Mouse (Mus musculus) cortical plate, adult 2 months (tissue): ENCODE measurements around the gene Npc2.

Source experiments
- CTCF ChIP-seq: fragments of 200-500 bp; IDR thresholded peaks from 2 replicates; pipeline ENCODE4 v1.5.1; 2011; ENCODE audit warnings: mild to moderate bottlenecking, control low read depth, low read length; ENCODE audit not compliant: insufficient read depth; ENCODE audit errors: extremely low read depth
- POLR2A ChIP-seq: fragments of 200-500 bp; IDR thresholded peaks from 2 replicates; pipeline ENCODE4 v1.6.1; 2011; ENCODE audit warnings: mild to moderate bottlenecking, low read length, control low read depth; ENCODE audit not compliant: insufficient read depth; ENCODE audit errors: extremely low read depth

DNA sequence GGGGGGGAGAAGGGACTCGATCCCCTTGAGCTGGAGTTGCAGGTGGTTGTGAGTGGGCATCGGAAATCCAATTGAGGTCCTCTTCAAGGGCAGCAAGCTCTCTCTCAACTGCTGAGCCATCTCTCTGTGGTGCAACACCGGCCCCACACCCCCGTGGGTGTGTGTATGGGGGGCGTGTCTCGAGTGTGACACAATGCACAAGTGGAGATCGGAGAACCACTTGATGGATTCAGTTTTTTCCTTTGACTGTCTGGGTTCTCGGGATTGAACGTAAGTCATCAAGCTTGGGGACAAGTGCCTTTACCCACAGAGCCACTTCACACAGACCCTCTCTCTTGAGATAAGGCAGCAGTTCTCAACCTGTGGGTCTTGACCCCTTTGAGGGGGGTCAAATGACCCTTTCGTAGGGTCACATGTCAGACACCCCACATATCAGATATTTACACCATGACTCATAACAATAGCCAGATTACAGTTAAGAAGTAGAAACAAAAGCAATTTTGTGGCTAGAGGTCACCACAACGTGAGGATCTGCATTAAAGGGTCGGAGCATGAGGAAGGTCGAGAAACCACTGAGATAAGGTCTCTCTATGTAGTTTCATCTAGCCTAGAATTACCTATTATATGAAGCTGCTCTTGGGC, 9.3 kb downstream of the Npc2 start:
- no peak for TF ChIP-seq POLR2A
- TF ChIP-seq CTCF = no peak
